Mouse (Mus musculus): ENCODE data around the gene Prok1.

- TF ChIP-seq POLR2A (IDR thresholded peaks at IDR 0.05; ENCODE audit: insufficient read depth, low read length) = no peak
- no peak for TF ChIP-seq CTCF (IDR thresholded peaks at IDR 0.05; ENCODE audit: low read depth, low read length)
Observed at GRCm38 (mm10) chr3:107287346-107287745, 47.8 kb upstream of the Prok1 start.

All from ES-Bruce4 (cell line).